Mouse (Mus musculus): ENCODE measurements around the gene Foxf1.

Foxf1 gene

GRCm38 (mm10) chr8:121129265-121129940, 45.2 kb downstream of the Foxf1 start:
- DNase-seq (ENCODE audit: low spot score), result no peak

- DNase-seq (ENCODE audit: low spot score), result no peak
These were observed 46.3 kb downstream of the Foxf1 start for GRCm38 (mm10) chr8:121130522-121130921.

GRCm38 (mm10) chr8:121132961-121133513, 48.9 kb downstream of the Foxf1 start:
- no peak for DNase-seq (ENCODE audit: low spot score)

GRCm38 (mm10) chr8:121134102-121134501, 49.9 kb downstream of the Foxf1 start:
- DNase-seq (ENCODE audit: low spot score), result no peak

- no peak for DNase-seq (ENCODE audit: low spot score)
These were observed 50.3 kb downstream of the Foxf1 start for GRCm38 (mm10) chr8:121134512-121134911.

GRCm38 (mm10) chr8:121136856-121137255, 52.7 kb downstream of the Foxf1 start:
- no peak for DNase-seq (ENCODE audit: low spot score)
